Mouse (Mus musculus) heart, embryonic 14.5 days (tissue): ENCODE measurements at regions not wholly inside any gene's neighbourhood (a gene's known extent, or its start where the extent isn't known, plus 50 kb on each side); places are given as distances from the start of the nearest gene placed in this dataset.

ENCODE experiments used
- ATAC-seq: fragments of 200-750 bp; cut with Nextera tagmentation; 2 replicates; pipeline ENCODE4 v1.8.0; 2017; ENCODE audit warnings: low read depth, moderate TSS enrichment; ENCODE audit not compliant: insufficient number of reproducible peaks, insufficient read depth, low FRiP score
- H3K27ac ChIP-seq, 2 experiments: fragments of 200-500 bp in 1 of 2; fragments of 300-500 bp in 1 of 2; sonication (generic) in 1 of 2; replicated peaks in 1 of 2; 2 replicates each; pipeline ENCODE4 v1.5.1; 2012 to 2014; ENCODE audit warnings: low read depth in 2 of 2, low read length in 2 of 2, control low read depth in 1 of 2, mild to moderate bottlenecking in 1 of 2, mixed read lengths in 1 of 2; ENCODE audit not compliant: control insufficient read depth in 1 of 2, insufficient read depth in 1 of 2
- H3K27me3 ChIP-seq: fragments of 300-500 bp; sonication (generic); 2 replicates; pipeline ENCODE4 v1.6.1; 2014; ENCODE audit warnings: mild to moderate bottlenecking, low read length, control low read depth; ENCODE audit not compliant: control insufficient read depth, insufficient read depth
- H3K36me3 ChIP-seq: fragments of 300-500 bp; sonication (generic); 2 replicates; pipeline ENCODE4 v1.6.1; 2014; ENCODE audit warnings: mild to moderate bottlenecking, control low read depth, low read length, mixed read lengths; ENCODE audit not compliant: control insufficient read depth, insufficient read depth
- H3K4me1 ChIP-seq, 2 experiments: fragments of 200-500 bp in 1 of 2; fragments of 300-500 bp in 1 of 2; sonication (generic) in 1 of 2; 2 replicates each; pipeline ENCODE4 v1.6.1; 2012 to 2014; ENCODE audit warnings: low read length in 2 of 2, control low read depth in 1 of 2, mixed read lengths in 1 of 2; ENCODE audit not compliant: control insufficient read depth in 2 of 2, insufficient read depth in 2 of 2
- H3K4me2 ChIP-seq: fragments of 300-500 bp; sonication (generic); 2 replicates; pipeline ENCODE4 v1.6.1; 2014; ENCODE audit warnings: mild to moderate bottlenecking, low read length
- H3K4me3 ChIP-seq, 2 experiments: fragments of 200-500 bp in 1 of 2; fragments of 300-500 bp in 1 of 2; sonication (generic) in 1 of 2; 2 replicates each; pipeline ENCODE4 v1.5.1; 2012 to 2014; ENCODE audit warnings: low read length in 2 of 2, mild to moderate bottlenecking in 2 of 2, control low read depth in 1 of 2, low read depth in 1 of 2, moderate library complexity in 1 of 2; ENCODE audit not compliant: control insufficient read depth in 1 of 2, insufficient read depth in 1 of 2
- H3K9ac ChIP-seq: fragments of 300-500 bp; sonication (generic); 2 replicates; pipeline ENCODE4 v1.6.1; 2014; ENCODE audit warnings: mild to moderate bottlenecking, low read length
- H3K9me3 ChIP-seq: fragments of 300-500 bp; sonication (generic); 2 replicates; pipeline ENCODE4 v1.6.1; 2016; ENCODE audit warnings: low read length, control low read depth; ENCODE audit not compliant: control insufficient read depth
- WGBS: fragments of 180-500 bp; shearing (Covaris S2); extraction: QIAGEN DNeasy Blood & Tissue Kit; methylation state at CpG from one replicate; pipeline ENCODE4 v1.1.7; 2014; 5-methylcytosine and 5-hydroxymethylcytosine counted together

DNA sequence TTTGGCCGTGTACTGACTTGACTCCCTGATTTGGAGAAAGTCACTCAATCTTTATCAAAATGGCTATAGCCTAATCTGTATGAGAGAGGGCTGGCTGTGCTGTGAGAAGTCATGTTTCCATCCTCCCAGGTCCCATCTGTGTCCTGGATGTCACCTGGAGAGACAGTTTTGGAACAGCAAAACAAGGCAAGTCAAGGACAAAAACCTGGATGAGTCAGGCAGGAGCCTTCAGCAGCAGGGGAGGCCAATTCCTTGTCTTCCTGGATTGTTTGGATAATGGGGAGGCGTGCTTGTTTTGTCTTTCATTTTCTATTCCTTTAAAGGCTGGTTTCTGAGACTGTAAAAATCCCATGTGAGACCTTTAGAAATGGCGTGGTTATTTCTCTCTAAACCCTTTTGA is 148.8 kb upstream of the Lcorl start:
- WGBS = 67% methylated on average over 3 of the region's 3 CpGs
- no peaks in the 10 kb centered on the region for H3K4me1 ChIP-seq

DNA sequence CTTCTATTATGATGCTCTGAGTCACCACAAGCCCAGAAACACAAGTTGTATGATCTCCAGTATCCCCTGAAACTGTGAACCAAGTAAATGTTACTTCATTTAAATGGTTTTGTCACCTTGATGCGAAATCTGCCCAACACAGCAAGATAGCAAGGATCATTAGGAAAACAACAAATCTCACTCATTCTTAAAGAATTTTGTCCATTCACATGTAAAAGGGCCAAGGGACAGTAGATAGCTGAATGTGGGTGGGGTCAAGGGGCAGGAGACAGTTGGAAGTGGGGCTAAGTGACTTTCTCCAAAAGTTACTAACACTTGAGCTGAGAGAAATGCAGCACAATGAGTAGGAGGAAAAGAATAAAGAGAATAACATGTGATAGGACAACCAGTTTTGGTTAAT is 148.2 kb upstream of the Lcorl start:
- Histone ChIP-seq H3K9ac (no peak overlapping the region), H3K27me3 (no peaks in the 10 kb centered on the region), H3K36me3 (no peaks in the 10 kb centered on the region), H3K4me2 (no peak overlapping the region), H3K27ac (no peak overlapping the region), H3K9me3 (no peaks in the 10 kb centered on the region), H3K4me3 (no peak overlapping the region), H3K4me1 (no peaks in the 10 kb centered on the region)
- no peak for ATAC-seq
- WGBS = 78% methylated on average over 1 of the region's 1 CpGs

More for the DNA sequence above, 148.8 kb upstream of the Lcorl start:
- no peak for ATAC-seq
- H3K9ac ChIP-seq = no peak overlapping the region
- no peak overlapping the region for H3K4me2 ChIP-seq
- H3K27me3 ChIP-seq = no peaks in the 10 kb centered on the region
- H3K4me3 ChIP-seq = no peak overlapping the region
- H3K36me3 ChIP-seq = no peaks in the 10 kb centered on the region
- no peaks in the 10 kb centered on the region for H3K9me3 ChIP-seq
- H3K27ac ChIP-seq = no peak overlapping the region

DNA sequence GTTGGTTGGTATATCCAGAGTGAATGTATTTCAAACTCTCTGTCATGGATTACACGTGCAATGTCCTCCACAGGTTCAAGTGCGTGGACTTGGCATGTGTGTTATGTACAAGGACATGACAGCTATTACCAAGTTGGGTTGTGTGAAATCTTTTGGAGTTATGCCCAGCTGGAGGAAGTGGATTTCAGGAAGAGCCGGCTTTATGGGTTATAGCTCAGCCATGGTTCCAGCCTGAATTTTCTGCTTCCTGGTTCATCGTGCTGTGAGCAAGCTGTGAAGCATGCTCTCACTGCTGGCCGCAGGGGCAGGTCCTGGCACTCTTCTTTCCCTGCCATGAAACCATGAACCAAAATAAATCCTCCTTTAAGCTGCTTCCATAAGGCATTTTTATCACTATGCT is 144.6 kb upstream of the Lcorl start:
- ATAC-seq = no peak
- H3K4me2 ChIP-seq = no peak overlapping the region
- no peaks in the 10 kb centered on the region for H3K27me3 ChIP-seq
- H3K9me3 ChIP-seq = no peaks in the 10 kb centered on the region
- H3K4me1 ChIP-seq = no peaks in the 10 kb centered on the region
- no peak overlapping the region for H3K9ac ChIP-seq
- H3K27ac ChIP-seq = no peak overlapping the region
- H3K36me3 ChIP-seq = no peaks in the 10 kb centered on the region
- H3K4me3 ChIP-seq = no peak overlapping the region
- 69% methylated on average over 5 of the region's 5 CpGs for WGBS

DNA sequence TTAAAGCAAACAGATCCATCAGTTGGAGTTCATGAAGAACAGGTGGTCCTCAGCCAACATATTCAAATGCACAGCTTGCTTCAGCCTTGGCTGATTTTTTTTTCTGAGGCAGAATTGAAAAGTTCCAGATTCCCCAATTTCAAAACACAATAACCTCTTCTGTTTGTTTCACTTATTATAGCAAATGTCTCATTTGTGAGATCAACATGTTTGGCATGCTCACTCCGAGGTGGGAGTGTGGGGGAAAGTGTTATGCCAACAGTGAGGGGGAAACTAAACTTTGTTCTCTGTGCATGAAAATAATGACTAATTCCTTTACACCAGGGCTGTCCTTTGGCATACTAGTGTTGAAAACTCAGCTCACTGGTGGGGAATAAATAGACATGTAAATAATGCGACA is 100.4 kb upstream of the Lcorl start:
- H3K9me3 ChIP-seq = no peaks in the 10 kb centered on the region
- 79% methylated on average over 2 of the region's 2 CpGs for WGBS
- H3K36me3 ChIP-seq = no peaks in the 10 kb centered on the region
- no peaks in the 10 kb centered on the region; a peak in 1 of 4 replicates for H3K4me1 ChIP-seq
- ATAC-seq = no peak
- no peaks in the 10 kb centered on the region for H3K27me3 ChIP-seq
- H3K27ac ChIP-seq = no peak overlapping the region
- H3K4me2 ChIP-seq = no peak overlapping the region
- H3K9ac ChIP-seq = no peak overlapping the region
- no peak overlapping the region for H3K4me3 ChIP-seq

DNA sequence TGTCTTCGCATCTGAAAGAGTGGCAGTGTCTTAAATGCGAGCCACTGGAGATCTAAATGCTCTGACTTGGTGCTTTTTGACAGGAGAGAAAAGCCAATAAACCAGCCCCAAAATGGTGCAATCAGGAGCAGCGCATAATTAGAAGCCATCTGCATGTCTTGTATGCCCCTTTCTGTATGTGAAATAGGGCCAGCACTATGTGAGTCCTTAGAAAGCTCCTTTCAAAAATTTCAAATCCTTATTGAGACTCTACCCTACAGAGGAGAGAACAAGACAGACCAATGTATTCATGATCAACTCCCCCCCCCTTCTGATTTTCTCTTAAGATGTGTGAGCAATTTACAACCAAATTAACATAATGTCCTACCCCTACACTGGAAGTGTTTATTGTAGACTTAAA is 86.6 kb upstream of the Lcorl start:
- H3K36me3 ChIP-seq = no peaks in the 10 kb centered on the region
- no peak overlapping the region for H3K9ac ChIP-seq
- H3K4me1 ChIP-seq = no peaks in the 10 kb centered on the region
- no peaks in the 10 kb centered on the region for H3K27me3 ChIP-seq
- no peak overlapping the region for H3K27ac ChIP-seq
- no peak overlapping the region for H3K4me3 ChIP-seq
- ATAC-seq = no peak
- no peaks in the 10 kb centered on the region for H3K9me3 ChIP-seq
- 85% methylated on average over 3 of the region's 3 CpGs for WGBS
- no peak overlapping the region for H3K4me2 ChIP-seq

DNA sequence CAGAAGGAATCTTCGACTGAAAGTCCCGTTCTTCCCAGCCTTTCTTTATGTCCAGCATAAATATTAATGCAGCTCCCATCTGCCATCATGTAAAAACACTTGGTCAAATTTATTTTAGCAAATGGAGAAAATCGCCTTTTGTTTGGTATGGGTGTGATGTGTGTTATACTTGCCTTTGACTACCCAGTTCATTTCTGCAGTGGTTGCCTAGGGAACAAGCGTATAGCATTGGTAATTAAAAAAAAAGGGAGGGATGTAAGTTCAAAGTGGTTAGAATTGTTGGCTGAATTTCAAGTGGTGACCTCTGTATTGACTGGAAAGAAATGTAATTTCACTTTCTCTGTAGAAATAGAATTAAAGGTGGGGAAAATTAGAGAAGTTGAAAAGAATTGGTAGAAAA is 75.6 kb upstream of the Lcorl start:
- no peak for ATAC-seq
- Histone ChIP-seq H3K9me3 (no peaks in the 10 kb centered on the region), H3K4me2 (no peak overlapping the region), H3K4me1 (no peaks in the 10 kb centered on the region), H3K27me3 (no peaks in the 10 kb centered on the region), H3K9ac (no peak overlapping the region), H3K36me3 (no peaks in the 10 kb centered on the region), H3K4me3 (no peak overlapping the region), H3K27ac (no peak overlapping the region)
- WGBS = 78% methylated on average over 4 of the region's 4 CpGs

DNA sequence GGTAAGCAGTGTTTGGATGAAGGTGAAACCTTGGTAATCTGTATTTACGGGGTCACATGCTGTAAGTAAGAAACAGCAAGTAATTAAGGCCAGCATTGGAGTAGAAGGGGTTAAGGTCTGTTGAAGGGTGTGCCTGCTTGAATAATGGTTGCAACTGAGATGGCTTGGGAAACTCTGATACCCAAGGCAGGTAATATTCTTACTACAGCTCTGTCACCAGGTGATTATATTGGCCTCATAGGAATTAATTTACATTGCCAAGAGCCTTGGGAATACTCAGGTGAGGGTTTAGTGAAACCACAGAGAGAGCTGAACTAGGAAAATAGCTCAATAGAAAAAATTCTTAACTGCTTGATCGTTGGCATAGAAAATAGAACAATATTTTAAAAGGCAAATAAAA is 73.8 kb upstream of the Lcorl start:
- no peak overlapping the region for H3K27ac ChIP-seq
- H3K36me3 ChIP-seq = no peaks in the 10 kb centered on the region
- H3K4me2 ChIP-seq = no peak overlapping the region
- no peaks in the 10 kb centered on the region for H3K9me3 ChIP-seq
- H3K9ac ChIP-seq = no peak overlapping the region
- H3K4me1 ChIP-seq = no peaks in the 10 kb centered on the region
- no peaks in the 10 kb centered on the region for H3K27me3 ChIP-seq
- 67% methylated on average over 2 of the region's 2 CpGs for WGBS
- ATAC-seq = no peak
- no peak overlapping the region for H3K4me3 ChIP-seq

DNA sequence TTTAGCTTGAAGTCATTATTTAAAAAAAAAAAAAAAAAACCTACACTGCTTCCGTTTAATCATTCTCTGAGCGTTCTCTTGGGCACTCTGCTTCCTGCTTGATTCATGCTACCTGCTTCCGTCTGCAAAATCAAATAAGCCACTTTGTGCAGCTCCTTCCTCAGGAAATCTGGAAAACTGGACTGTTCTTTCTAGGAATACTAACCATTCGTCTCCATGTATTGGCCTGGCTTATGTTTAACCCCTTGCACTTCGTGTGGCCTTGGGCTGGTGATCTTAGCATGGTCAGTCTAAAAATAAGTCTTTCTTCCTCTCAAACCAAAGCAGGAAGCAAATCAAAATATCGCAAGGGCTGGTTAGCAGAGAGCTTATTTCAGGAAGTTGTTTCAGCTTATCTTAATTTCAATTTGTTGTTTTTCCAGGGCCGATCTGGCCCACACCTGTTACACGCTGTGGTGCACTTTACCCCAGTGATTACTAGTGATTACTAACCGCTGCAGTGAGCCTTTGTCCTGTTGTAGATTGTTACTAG is 68.5 kb upstream of the Lcorl start:
- Histone ChIP-seq H3K4me1 (no peaks in the 10 kb centered on the region), H3K9ac (no peak overlapping the region), H3K36me3 (no peaks in the 10 kb centered on the region), H3K4me2 (0 out of 2 replicates have a peak overlapping the region, but pooled peaks have one; percentile 8), H3K4me3 (no peak overlapping the region), H3K27ac (no peak overlapping the region; a peak in 1 of 4 replicates), H3K9me3 (no peaks in the 10 kb centered on the region), H3K27me3 (no peaks in the 10 kb centered on the region)
- 46% methylated on average over 9 of the region's 9 CpGs for WGBS
- no peak for ATAC-seq
